Comparison of ENCODE assay signal across 24 mouse cellular contexts in genomic region chr12:87415358-87415757, GRCm38 (mm10). TPM values are rescaled to one million over a fixed set of nuclear protein-coding genes. Genes with fewer than 3 reads are reported as not detected.
A peak's percentile ranks its signal among the peaks of the same experiment; 100 is the strongest.
DNase-seq lines count a peak whose midpoint lies in the region; ATAC-seq and TF ChIP-seq lines count a peak whose summit lies in the region.
"Had no signal": no experiment of that assay in that cellular context is flagged by ENCODE, and none has a peak within 500 bp of the region (broad histone marks: within the 10 kb centered on the region; RNA-seq: fewer than 3 reads in every experiment).

No protein-coding gene starts in this region.

- no peaks in the 10 kb centered on the region for H3K9me3 ChIP-seq in MEL (replicated peaks; ENCODE audit: insufficient read depth, low read length)
- no peaks in the 10 kb centered on the region for H3K9me3 ChIP-seq in hindbrain, embryonic 16.5 days (ENCODE audit: control insufficient read depth, low read length)
- H3K9me3 ChIP-seq in heart, embryonic 12.5 days (replicated peaks), result peaks cover 5% of the 10 kb centered on the region; the same call in 1 of the 2 replicates
- H3K9me3 ChIP-seq: forebrain, embryonic 10.5 days; forebrain, embryonic 13.5 days; heart, embryonic 10.5 days; hindbrain, embryonic 12.5 days; hindbrain, embryonic 15.5 days had no signal

- no peak for TF ChIP-seq RAD21 in MEL (IDR thresholded peaks at IDR 0.05; ENCODE audit: low read depth, low read length)

- H3K27ac ChIP-seq in MEL (ENCODE audit: control insufficient read depth, low read depth, low read length) (no peak overlapping the region), macrophage (peak overlapping the region; percentile 60)
- H3K27ac ChIP-seq in bone marrow macrophage, adult 2 months (ENCODE audit: insufficient read depth, low read depth, low read length), result peak overlapping the region; percentile 80
- no peak overlapping the region for H3K27ac ChIP-seq in hindbrain, embryonic 16.5 days (ENCODE audit: low read depth, low read length)
- no peak overlapping the region for H3K27ac ChIP-seq in heart, embryonic 12.5 days (ENCODE audit: poor library complexity, severe bottlenecking)
- H3K27ac ChIP-seq: forebrain, embryonic 10.5 days; forebrain, embryonic 13.5 days; heart, adult 2 months; heart, embryonic 10.5 days; hindbrain, embryonic 12.5 days; hindbrain, embryonic 15.5 days had no signal

- WGBS in macrophage (ENCODE audit: missing documents), result 29% methylated on average over 4 of the region's 4 CpGs
- 82% methylated on average over 4 of the region's 4 CpGs for WGBS in hindbrain, embryonic 16.5 days
- WGBS in heart, embryonic 12.5 days, result 73% methylated on average over 4 of the region's 4 CpGs

- no peak overlapping the region for H3K4me3 ChIP-seq in MEL (ENCODE audit: control insufficient read depth in 1 of 2, insufficient read depth in 1 of 2, low read depth in 2 of 2, low read length in 2 of 2)
- no peak overlapping the region for H3K4me3 ChIP-seq in bone marrow macrophage, adult 2 months (ENCODE audit: insufficient read depth, low read length)
- H3K4me3 ChIP-seq in macrophage (ENCODE audit: inconsistent target), result no peak overlapping the region
- H3K4me3 ChIP-seq in hindbrain, embryonic 16.5 days (ENCODE audit: low read length), result no peak overlapping the region
- no peak overlapping the region for H3K4me3 ChIP-seq in heart, embryonic 12.5 days
- H3K4me3 ChIP-seq: forebrain, embryonic 10.5 days; forebrain, embryonic 13.5 days; heart, adult 2 months; heart, embryonic 10.5 days; hindbrain, embryonic 12.5 days; hindbrain, embryonic 15.5 days had no signal

- H3K36me3 ChIP-seq in MEL (ENCODE audit: control insufficient read depth in 1 of 2, insufficient read depth in 2 of 2, low read length in 2 of 2), result peaks cover 0 to 6% of the 10 kb centered on the region in 2 experiments; a peak in 2 of 4 replicates
- H3K36me3 ChIP-seq in macrophage (ENCODE audit: inconsistent target), result no peaks in the 10 kb centered on the region
- no peaks in the 10 kb centered on the region for H3K36me3 ChIP-seq in splenic B cell, adult 2 months (ENCODE audit: control insufficient read depth, insufficient read depth, low read length, poor library complexity, severe bottlenecking)
- no peaks in the 10 kb centered on the region for H3K36me3 ChIP-seq in hindbrain, embryonic 16.5 days (ENCODE audit: control insufficient read depth, insufficient read depth, low read length)
- H3K36me3 ChIP-seq in heart, embryonic 12.5 days, result no peaks in the 10 kb centered on the region
- H3K36me3 ChIP-seq: forebrain, embryonic 10.5 days; heart, embryonic 10.5 days; hindbrain, embryonic 12.5 days; hindbrain, embryonic 15.5 days had no signal

- peak in 1 of 2 experiments; percentile 59; a peak in 1 of 4 replicates for TF ChIP-seq EP300 in MEL (IDR thresholded peaks at IDR 0.05; ENCODE audit: low read depth in 1 of 2, low read length in 2 of 2)

- no peak for ATAC-seq in hindbrain, embryonic 16.5 days
- no peak for ATAC-seq in heart, embryonic 12.5 days (ENCODE audit: insufficient number of reproducible peaks, low FRiP score)
- ATAC-seq: forebrain, embryonic 13.5 days; forebrain, embryonic 16.5 days; intestine, embryonic 16.5 days had no signal

- TF ChIP-seq POLR2A in MEL (IDR thresholded peaks at IDR 0.05; ENCODE audit: control insufficient read depth in 1 of 2, insufficient read depth in 1 of 2, low read depth in 1 of 2, low read length in 2 of 2, poor library complexity in 1 of 2), result no peak
- TF ChIP-seq POLR2A in bone marrow macrophage, adult 2 months (IDR thresholded peaks at IDR 0.05; ENCODE audit: borderline replicate concordance, low read depth, low read length), result no peak

- H3K27me3 ChIP-seq in MEL (ENCODE audit: control insufficient read depth in 1 of 2, insufficient read depth in 2 of 2, low read length in 2 of 2), result no peaks in the 10 kb centered on the region
- H3K27me3 ChIP-seq in splenic B cell, adult 2 months (ENCODE audit: control insufficient read depth, insufficient read depth, low read length, poor library complexity, severe bottlenecking), result no peaks in the 10 kb centered on the region
- H3K27me3 ChIP-seq in hindbrain, embryonic 16.5 days (replicated peaks; ENCODE audit: control insufficient read depth, insufficient read depth, low read length), result no peaks in the 10 kb centered on the region
- no peaks in the 10 kb centered on the region for H3K27me3 ChIP-seq in heart, embryonic 12.5 days (replicated peaks)
- H3K27me3 ChIP-seq: forebrain, embryonic 13.5 days; hindbrain, embryonic 12.5 days; hindbrain, embryonic 15.5 days had no signal

- H3K79me2 ChIP-seq in MEL (ENCODE audit: control insufficient read depth, insufficient read depth, low read length, poor library complexity) (no peaks in the 10 kb centered on the region), macrophage (ENCODE audit: inconsistent target) (no peaks in the 10 kb centered on the region)

- H3K4me1 ChIP-seq in MEL (ENCODE audit: control insufficient read depth in 1 of 2, insufficient read depth in 2 of 2, low read length in 2 of 2), result peaks cover 2 to 21% of the 10 kb centered on the region in 2 experiments; a peak in 3 of 4 replicates
- H3K4me1 ChIP-seq in bone marrow macrophage, adult 2 months (ENCODE audit: control insufficient read depth, insufficient read depth, low read length), result peaks cover 34% of the 10 kb centered on the region
- H3K4me1 ChIP-seq in hindbrain, embryonic 16.5 days (ENCODE audit: control insufficient read depth, insufficient read depth, low read depth, low read length), result peaks cover 9% of the 10 kb centered on the region
- H3K4me1 ChIP-seq in heart, embryonic 12.5 days (replicated peaks), result peaks cover 15% of the 10 kb centered on the region

- H3K4me2 ChIP-seq in hindbrain, embryonic 16.5 days (ENCODE audit: low read length), result no peak overlapping the region
- no peak overlapping the region for H3K4me2 ChIP-seq in heart, embryonic 12.5 days
- H3K4me2 ChIP-seq: forebrain, embryonic 13.5 days; hindbrain, embryonic 12.5 days; hindbrain, embryonic 15.5 days had no signal

- peak overlapping the region; percentile 10; the same call in 1 of the 2 replicates for H3K9ac ChIP-seq in MEL (ENCODE audit: control insufficient read depth, low read depth, low read length, poor library complexity, severe bottlenecking)
- H3K9ac ChIP-seq in hindbrain, embryonic 16.5 days (ENCODE audit: low read depth, low read length), result no peak overlapping the region
- no peak overlapping the region for H3K9ac ChIP-seq in heart, embryonic 12.5 days
- H3K9ac ChIP-seq: forebrain, embryonic 13.5 days; hindbrain, embryonic 12.5 days; hindbrain, embryonic 15.5 days had no signal

- peak; percentile 43 for DNase-seq in MEL (ENCODE audit: low read depth, low spot score)
- peak; percentile 13 for DNase-seq in splenic B cell, adult 2 months (ENCODE audit: low read depth, low spot score)
- no peak for DNase-seq in ovary, postnatal 14 days (ENCODE audit: low spot score)
- DNase-seq: adrenal gland, adult 2 months; adrenal gland, postnatal 14 days; cerebellum, adult 11 months; cerebellum, adult 2 months; cerebellum, adult 9-11 months; cerebellum, postnatal 36 days; gastrocnemius, postnatal 10 days; gastrocnemius, postnatal 36 days; heart, adult 2 months; kidney, adult 18-20 months had no signal

- TF ChIP-seq CTCF in MEL (IDR thresholded peaks at IDR 0.05 in 2 of 3, conservative IDR thresholded peaks at IDR 0.05 in 1 of 3; ENCODE audit: control insufficient read depth in 1 of 3, insufficient read depth in 1 of 3, low read depth in 2 of 3, low read length in 3 of 3, poor library complexity in 1 of 3, severe bottlenecking in 1 of 3), result no peak
- no peak for TF ChIP-seq CTCF in bone marrow macrophage, adult 2 months (IDR thresholded peaks at IDR 0.05; ENCODE audit: low read depth, low read length)

RNA-seq across cellular contexts. Expression of gene Sptlc2, which starts 27.2 kb away (rescaled TPM):
- 61.6 and 64.6 TPM in 2 replicates for total RNA-seq in MEL (2012; rRNA removed)
- polyA plus RNA-seq in MEL (2012; ENCODE audit: insufficient read depth in 1 of 2, insufficient read length in 2 of 2, low read depth in 1 of 2, low replicate concordance in 2 of 2, missing spikeins in 1 of 2) (10 to 100 TPM in 1 of 2 experiments, not detected in 1; 75.9 TPM), macrophage (2018) (96.4 to 117 TPM (median 96.5 TPM) in 3 replicates)
- polyA plus RNA-seq in bone marrow macrophage, adult 2 months (2012; ENCODE audit: insufficient read depth, insufficient read length, missing spikeins), result 134 and 139 TPM in 2 replicates
- total RNA-seq in macrophage (2018; cell fraction: chromatin; rRNA removed), result 1,000 to 10,000 TPM in 1 of 26 experiments, 100 to 1,000 TPM in 25; 152 to 1,061 (median 268) TPM
- 100 to 1,000 TPM in 23 of 26 experiments, 10 to 100 TPM in 3; 89.4 to 239 (median 117) TPM for total RNA-seq in macrophage (2018; cell fraction: cytosol; rRNA removed)
- total RNA-seq in macrophage (2018; cell fraction: nucleus; rRNA removed), result 100 to 1,000 TPM; 137 to 891 (median 252) TPM
- 64.8 and 68.5 TPM in 2 replicates for polyA plus RNA-seq in hindbrain, embryonic 16.5 days (2015; fragmentation: Nextera tagmentation; extraction: Ambion mirVana)
- 73.3 and 76.4 TPM in 2 replicates for polyA plus RNA-seq in heart, embryonic 12.5 days (2016; fragmentation: Nextera tagmentation; extraction: Ambion mirVana)

RNA-seq across cellular contexts. Expression of gene Slirp, which starts 28.3 kb away (rescaled TPM):
- 166 and 174 TPM in 2 replicates for total RNA-seq in MEL (2012; rRNA removed)
- 100 to 1,000 TPM in 1 of 2 experiments, not detected in 1; 182 TPM for polyA plus RNA-seq in MEL (2012; ENCODE audit: insufficient read depth in 1 of 2, insufficient read length in 2 of 2, low read depth in 1 of 2, low replicate concordance in 2 of 2, missing spikeins in 1 of 2)
- polyA plus RNA-seq in bone marrow macrophage, adult 2 months (2012; ENCODE audit: insufficient read depth, insufficient read length, missing spikeins), result 150 and 162 TPM in 2 replicates
- 10 to 100 TPM in 16 of 26 experiments, 1 to 10 TPM in 9, under 1 TPM in 1; 0.41 to 29.6 (median 13.5) TPM for total RNA-seq in macrophage (2018; cell fraction: chromatin; rRNA removed)
- total RNA-seq in macrophage (2018; cell fraction: cytosol; rRNA removed), result 100 to 1,000 TPM in 18 of 26 experiments, 10 to 100 TPM in 8; 76.0 to 181 (median 114) TPM
- 10 to 100 TPM in 22 of 26 experiments, 1 to 10 TPM in 4; 4.1 to 53.5 (median 24.6) TPM for total RNA-seq in macrophage (2018; cell fraction: nucleus; rRNA removed)
- 44.6 to 126 TPM (median 109 TPM) in 3 replicates for polyA plus RNA-seq in macrophage (2018)
- 185 and 200 TPM in 2 replicates for polyA plus RNA-seq in hindbrain, embryonic 16.5 days (2015; fragmentation: Nextera tagmentation; extraction: Ambion mirVana)
- 249 and 268 TPM in 2 replicates for polyA plus RNA-seq in heart, embryonic 12.5 days (2016; fragmentation: Nextera tagmentation; extraction: Ambion mirVana)

RNA-seq across cellular contexts. Expression of gene Alkbh1, which starts 28.5 kb away (rescaled TPM):
- 31.4 and 41.4 TPM in 2 replicates for total RNA-seq in MEL (2012; rRNA removed)
- polyA plus RNA-seq in MEL (2012; ENCODE audit: insufficient read depth in 1 of 2, insufficient read length in 2 of 2, low read depth in 1 of 2, low replicate concordance in 2 of 2, missing spikeins in 1 of 2), result 10 to 100 TPM in 1 of 2 experiments, not detected in 1; 48.9 TPM
- polyA plus RNA-seq in bone marrow macrophage, adult 2 months (2012; ENCODE audit: insufficient read depth, insufficient read length, missing spikeins), result 11.2 and 14.3 TPM in 2 replicates
- 100 to 1,000 TPM in 9 of 26 experiments, 10 to 100 TPM in 17; 36.5 to 159 (median 91.1) TPM for total RNA-seq in macrophage (2018; cell fraction: chromatin; rRNA removed)
- 10 to 100 TPM in 6 of 26 experiments, 1 to 10 TPM in 20; 3.1 to 14.5 (median 7.6) TPM for total RNA-seq in macrophage (2018; cell fraction: cytosol; rRNA removed)
- total RNA-seq in macrophage (2018; cell fraction: nucleus; rRNA removed), result 100 to 1,000 TPM in 6 of 26 experiments, 10 to 100 TPM in 20; 36.8 to 138 (median 61.9) TPM
- 10.6 to 11.2 TPM (median 10.8 TPM) in 3 replicates for polyA plus RNA-seq in macrophage (2018)
- 35.4 and 37.1 TPM in 2 replicates for polyA plus RNA-seq in hindbrain, embryonic 16.5 days (2015; fragmentation: Nextera tagmentation; extraction: Ambion mirVana)
- 36.6 and 40.0 TPM in 2 replicates for polyA plus RNA-seq in heart, embryonic 12.5 days (2016; fragmentation: Nextera tagmentation; extraction: Ambion mirVana)

RNA-seq across cellular contexts. Expression of gene Snw1, which starts 56.7 kb away (rescaled TPM):
- 88.1 and 108 TPM in 2 replicates for total RNA-seq in MEL (2012; rRNA removed)
- polyA plus RNA-seq in MEL (2012; ENCODE audit: insufficient read depth in 1 of 2, insufficient read length in 2 of 2, low read depth in 1 of 2, low replicate concordance in 2 of 2, missing spikeins in 1 of 2) (10 to 100 TPM; 40.8 to 92.1 TPM), macrophage (2018) (90.8 to 150 TPM (median 111 TPM) in 3 replicates)
- 83.4 and 83.5 TPM in 2 replicates for polyA plus RNA-seq in bone marrow macrophage, adult 2 months (2012; ENCODE audit: insufficient read depth, insufficient read length, missing spikeins)
- 10 to 100 TPM; 24.1 to 79.5 (median 51.5) TPM for total RNA-seq in macrophage (2018; cell fraction: chromatin; rRNA removed)
- total RNA-seq in macrophage (2018; cell fraction: cytosol; rRNA removed), result 100 to 1,000 TPM in 18 of 26 experiments, 10 to 100 TPM in 8; 75.0 to 168 (median 135) TPM
- 100 to 1,000 TPM in 2 of 26 experiments, 10 to 100 TPM in 24; 30.2 to 119 (median 72.4) TPM for total RNA-seq in macrophage (2018; cell fraction: nucleus; rRNA removed)
- 92.7 and 99.0 TPM in 2 replicates for polyA plus RNA-seq in hindbrain, embryonic 16.5 days (2015; fragmentation: Nextera tagmentation; extraction: Ambion mirVana)
- 85.7 and 86.1 TPM in 2 replicates for polyA plus RNA-seq in heart, embryonic 12.5 days (2016; fragmentation: Nextera tagmentation; extraction: Ambion mirVana)

Comparison
In these comparisons a context has a peak if more than half of its experiments do, and no peak if none do; other contexts are left out.
1. H3K27ac ChIP-seq: peak in bone marrow macrophage, adult 2 months (single experiment) and macrophage (single experiment); none in MEL (single experiment), hindbrain, embryonic 16.5 days (single experiment) and heart, embryonic 12.5 days (single experiment).